Mouse (Mus musculus): ENCODE measurements around the gene Gpd1. TPM values are rescaled to one million over a fixed set of nuclear protein-coding genes. Genes with fewer than 3 reads are reported as not detected.

Gene Gpd1
- polyA plus RNA-seq, 1 experiment, result 6.9 TPM

- Histone ChIP-seq H3K36me3 (ENCODE audit: control insufficient read depth, insufficient read depth) (peaks cover 9% of the 10 kb centered on the region), H3K4me3 (no peak overlapping the region), H3K4me2 (ENCODE audit: low read depth) (no peak overlapping the region), H3K27me3 (ENCODE audit: control insufficient read depth, insufficient read depth, insufficient read length) (no peaks in the 10 kb centered on the region), H3ac (ENCODE audit: control insufficient read depth, insufficient read length) (no peak overlapping the region), H3K79me2 (ENCODE audit: control insufficient read depth, insufficient read depth) (peaks cover 82% of the 10 kb centered on the region)
- TF ChIP-seq TCF3 (IDR thresholded peaks at IDR 0.05; ENCODE audit: insufficient read length, low read depth) (no peak), MYOD1 (IDR thresholded peaks at IDR 0.05; ENCODE audit: control insufficient read depth in 1 of 3, insufficient read length in 2 of 3, low read depth in 2 of 3) (no peak), POLR2A (IDR thresholded peaks at IDR 0.05; ENCODE audit: insufficient read length, low read depth) (no peak), REST (IDR thresholded peaks at IDR 0.05; ENCODE audit: insufficient read depth, insufficient read length) (no peak), POLR2AphosphoS2 (IDR thresholded peaks at IDR 0.05; ENCODE audit: insufficient read length, low read depth) (no peak), E2F4 (IDR thresholded peaks at IDR 0.05; ENCODE audit: insufficient read depth) (no peak), USF1 (IDR thresholded peaks at IDR 0.05; ENCODE audit: low read depth) (no peak), TCF12 (IDR thresholded peaks at IDR 0.05; ENCODE audit: insufficient read depth, poor library complexity, severe bottlenecking) (no peak), MYOG (IDR thresholded peaks at IDR 0.05; ENCODE audit: control insufficient read depth in 1 of 3, insufficient read depth in 1 of 3, insufficient read length in 2 of 3, low read depth in 2 of 3) (no peak), MAX (IDR thresholded peaks at IDR 0.05; ENCODE audit: low read depth) (no peak), SRF (IDR thresholded peaks at IDR 0.05; ENCODE audit: control insufficient read depth, insufficient read length, low read depth) (no peak), CEBPB (IDR thresholded peaks at IDR 0.05; ENCODE audit: insufficient read depth, poor library complexity, severe bottlenecking) (no peak)
Measured at GRCm38 (mm10) chr15:99767467-99767866, 50.2 kb downstream of the Gpd1 start.

- peaks cover 9% of the 10 kb centered on the region for H3K36me3 ChIP-seq (ENCODE audit: control insufficient read depth, insufficient read depth)
- TF ChIP-seq E2F4 (IDR thresholded peaks at IDR 0.05; ENCODE audit: insufficient read depth) (no peak), MYOD1 (IDR thresholded peaks at IDR 0.05; ENCODE audit: control insufficient read depth in 1 of 3, insufficient read length in 2 of 3, low read depth in 2 of 3) (no peak)
- H3K4me3 ChIP-seq, result no peak overlapping the region
- H3K79me2 ChIP-seq (ENCODE audit: control insufficient read depth, insufficient read depth), result peaks cover 69% of the 10 kb centered on the region
- no peaks in the 10 kb centered on the region for H3K27me3 ChIP-seq (ENCODE audit: control insufficient read depth, insufficient read depth, insufficient read length)
- H3K4me2 ChIP-seq (ENCODE audit: low read depth), result no peak overlapping the region
- H3ac ChIP-seq (ENCODE audit: control insufficient read depth, insufficient read length), result no peak overlapping the region
Measured at GRCm38 (mm10) chr15:99768761-99769160, 51.4 kb downstream of the Gpd1 start.

- Histone ChIP-seq H3K36me3 (ENCODE audit: control insufficient read depth, insufficient read depth) (no peaks in the 10 kb centered on the region), H3K4me2 (ENCODE audit: low read depth) (peak overlapping the region; percentile 81), H3K27me3 (ENCODE audit: control insufficient read depth, insufficient read depth, insufficient read length) (no peaks in the 10 kb centered on the region), H3K79me2 (ENCODE audit: control insufficient read depth, insufficient read depth) (peaks cover 52% of the 10 kb centered on the region), H3K4me3 (peak overlapping the region; percentile 62), H3ac (ENCODE audit: control insufficient read depth, insufficient read length) (peak overlapping the region; percentile 40)
- TF ChIP-seq SRF (IDR thresholded peaks at IDR 0.05; ENCODE audit: control insufficient read depth, insufficient read length, low read depth), result no peak
- no peak for TF ChIP-seq MAX (IDR thresholded peaks at IDR 0.05; ENCODE audit: low read depth)
- TF ChIP-seq MYOD1 (IDR thresholded peaks at IDR 0.05; ENCODE audit: control insufficient read depth in 1 of 3, insufficient read length in 2 of 3, low read depth in 2 of 3), result no peak
- TF ChIP-seq USF1 (IDR thresholded peaks at IDR 0.05; ENCODE audit: low read depth), result no peak
- TF ChIP-seq E2F4 (IDR thresholded peaks at IDR 0.05; ENCODE audit: insufficient read depth), result no peak
- no peak for TF ChIP-seq REST (IDR thresholded peaks at IDR 0.05; ENCODE audit: insufficient read depth, insufficient read length)
- no peak for TF ChIP-seq TCF12 (IDR thresholded peaks at IDR 0.05; ENCODE audit: insufficient read depth, poor library complexity, severe bottlenecking)
- no peak for TF ChIP-seq POLR2A (IDR thresholded peaks at IDR 0.05; ENCODE audit: insufficient read length, low read depth)
- TF ChIP-seq MYOG (IDR thresholded peaks at IDR 0.05; ENCODE audit: control insufficient read depth in 1 of 3, insufficient read depth in 1 of 3, insufficient read length in 2 of 3, low read depth in 2 of 3), result no peak
- no peak for TF ChIP-seq POLR2AphosphoS2 (IDR thresholded peaks at IDR 0.05; ENCODE audit: insufficient read length, low read depth)
- no peak for TF ChIP-seq TCF3 (IDR thresholded peaks at IDR 0.05; ENCODE audit: insufficient read length, low read depth)
- TF ChIP-seq CEBPB (IDR thresholded peaks at IDR 0.05; ENCODE audit: insufficient read depth, poor library complexity, severe bottlenecking), result no peak
Measured at GRCm38 (mm10) chr15:99771004-99771500, 53.7 kb downstream of the Gpd1 start.

DNA sequence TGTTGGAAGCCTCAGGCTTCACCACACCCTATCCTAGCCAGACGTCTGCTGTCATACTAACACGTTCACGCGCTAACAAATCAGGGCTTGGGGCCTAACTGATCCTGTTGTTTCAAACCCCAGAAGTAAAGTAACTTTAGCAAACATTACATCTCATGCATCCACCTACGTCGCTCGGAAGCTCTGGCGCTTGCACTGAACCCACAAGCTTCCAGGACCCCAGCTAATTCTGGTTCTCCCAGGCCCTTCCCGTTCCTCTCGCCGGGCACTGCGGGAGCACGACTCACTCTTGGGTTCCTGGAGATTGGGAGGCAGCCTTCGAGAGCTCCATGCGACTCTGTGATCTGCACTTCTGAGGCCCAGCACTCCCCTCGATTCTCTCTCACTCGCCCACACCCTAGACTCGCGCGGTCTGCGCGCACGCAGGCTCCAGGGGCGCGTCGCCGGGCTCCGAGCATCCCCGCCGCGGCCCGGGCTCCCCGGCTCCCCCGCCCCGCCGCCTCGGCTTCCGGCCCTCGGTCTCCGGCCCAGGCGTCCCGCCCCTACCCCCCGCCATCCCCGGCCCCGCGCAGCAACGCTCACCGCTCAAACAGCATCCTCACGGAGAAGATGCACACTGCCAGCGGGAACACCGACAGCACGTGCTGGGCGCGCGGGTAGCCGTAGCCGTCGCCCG lies 54.4 kb downstream of the Gpd1 start:
- no peaks in the 10 kb centered on the region for H3K27me3 ChIP-seq (ENCODE audit: control insufficient read depth, insufficient read depth, insufficient read length)
- peak overlapping the region; percentile 62 for H3K4me3 ChIP-seq
- H3K4me2 ChIP-seq (ENCODE audit: low read depth), result peak overlapping the region; percentile 87
- H3K79me2 ChIP-seq (ENCODE audit: control insufficient read depth, insufficient read depth), result peaks cover 46% of the 10 kb centered on the region
- no peaks in the 10 kb centered on the region for H3K36me3 ChIP-seq (ENCODE audit: control insufficient read depth, insufficient read depth)
- TF ChIP-seq MAX (IDR thresholded peaks at IDR 0.05; ENCODE audit: low read depth) (peak; percentile 20), E2F4 (IDR thresholded peaks at IDR 0.05; ENCODE audit: insufficient read depth) (no peak), MYOG (IDR thresholded peaks at IDR 0.05; ENCODE audit: control insufficient read depth in 1 of 3, insufficient read depth in 1 of 3, insufficient read length in 2 of 3, low read depth in 2 of 3) (peak in 1 of 3 experiments; percentile 3), MYOD1 (IDR thresholded peaks at IDR 0.05; ENCODE audit: control insufficient read depth in 1 of 3, insufficient read length in 2 of 3, low read depth in 2 of 3) (peak in 1 of 3 experiments; percentile 36), SRF (IDR thresholded peaks at IDR 0.05; ENCODE audit: control insufficient read depth, insufficient read length, low read depth) (no peak), CEBPB (IDR thresholded peaks at IDR 0.05; ENCODE audit: insufficient read depth, poor library complexity, severe bottlenecking) (no peak), POLR2A (IDR thresholded peaks at IDR 0.05; ENCODE audit: insufficient read length, low read depth) (no peak), REST (IDR thresholded peaks at IDR 0.05; ENCODE audit: insufficient read depth, insufficient read length) (no peak), USF1 (IDR thresholded peaks at IDR 0.05; ENCODE audit: low read depth) (no peak), TCF3 (IDR thresholded peaks at IDR 0.05; ENCODE audit: insufficient read length, low read depth) (no peak), POLR2AphosphoS2 (IDR thresholded peaks at IDR 0.05; ENCODE audit: insufficient read length, low read depth) (no peak), TCF12 (IDR thresholded peaks at IDR 0.05; ENCODE audit: insufficient read depth, poor library complexity, severe bottlenecking) (no peak)
- peak overlapping the region; percentile 40 for H3ac ChIP-seq (ENCODE audit: control insufficient read depth, insufficient read length)

Data from myocyte (in vitro differentiated cells).